ENCODE assay signal across 16 mouse cellular contexts in the genomic region with DNA sequence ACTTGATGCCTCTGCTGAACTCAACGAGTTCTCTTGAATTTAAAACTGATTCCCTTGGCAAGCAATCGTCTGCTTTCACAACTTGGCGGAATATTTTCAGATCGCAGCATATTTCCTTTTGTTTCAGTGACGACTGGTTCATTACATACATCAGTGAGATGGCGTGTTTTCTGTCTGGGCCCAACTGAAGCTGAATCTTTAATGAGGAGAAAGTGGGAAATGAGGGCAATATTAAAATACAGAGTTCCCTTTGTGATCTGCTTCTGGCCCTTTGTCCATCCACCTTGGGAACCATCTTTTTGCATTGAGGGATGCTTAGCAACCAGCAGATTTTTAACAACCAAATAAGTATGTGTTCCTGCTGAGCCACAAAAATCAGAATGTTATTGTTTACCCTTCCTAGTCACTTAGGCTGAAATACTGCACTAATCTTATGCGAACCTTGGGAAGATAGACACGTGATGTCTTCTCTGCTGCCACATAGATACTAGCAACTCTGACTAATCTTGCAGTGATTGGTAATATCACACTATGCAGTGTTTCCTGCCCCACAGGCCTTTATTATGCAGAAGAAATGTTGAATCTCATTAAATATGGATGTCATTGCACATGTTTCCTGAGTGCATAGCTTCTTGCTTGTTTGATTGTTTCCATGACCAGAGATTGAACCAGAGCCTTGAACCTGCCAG.
DNase-seq lines count a peak whose midpoint lies in the region; ATAC-seq lines count a peak whose summit lies in the region.
"Had no signal": no experiment of that assay in that cellular context is flagged by ENCODE, and none has a peak within 500 bp of the region (broad histone marks: within the 10 kb centered on the region; RNA-seq: fewer than 3 reads in every experiment).

No protein-coding gene starts in this region.

- peak; percentile 25 to 36 for DNase-seq in right cerebral cortex, postnatal 10 days (ENCODE audit: low spot score in 2 of 2)
- no peak for DNase-seq in right cerebral cortex, postnatal 4 days
- DNase-seq in heart, embryonic 10.5 days (ENCODE audit: low spot score), result no peak
- no peak for DNase-seq in gastrocnemius, postnatal 10 days
- DNase-seq in left cerebral cortex, adult 9 months (ENCODE audit: low spot score in 2 of 2), result no peak
- DNase-seq: B cell, adult 2 months; heart, postnatal 4 days; kidney, adult 18-20 months; kidney, postnatal 25 days; liver, embryonic 13.5 days; lung, postnatal 14 days; right cerebral cortex, postnatal 25 days had no signal

- H3K4me1 ChIP-seq in forebrain, embryonic 15.5 days, result peaks cover 11% of the 10 kb centered on the region
- H3K4me1 ChIP-seq in forebrain, embryonic 12.5 days, result 0 out of 2 replicates have a peak, but pooled peaks cover 2% of the 10 kb centered on the region
- H3K4me1 ChIP-seq in midbrain, embryonic 13.5 days (replicated peaks), result 0 out of 2 replicates have a peak, but pooled peaks cover 6% of the 10 kb centered on the region
- no peaks in the 10 kb centered on the region for H3K4me1 ChIP-seq in heart, embryonic 10.5 days

- H3K27me3 ChIP-seq in forebrain, embryonic 15.5 days, result no peaks in the 10 kb centered on the region
- H3K27me3 ChIP-seq in forebrain, embryonic 12.5 days, result no peaks in the 10 kb centered on the region
- H3K27me3 ChIP-seq in midbrain, embryonic 13.5 days, result no peaks in the 10 kb centered on the region
- no peaks in the 10 kb centered on the region for H3K27me3 ChIP-seq in heart, embryonic 10.5 days (ENCODE audit: insufficient read depth, poor library complexity, severe bottlenecking)
- H3K27me3 ChIP-seq: liver, embryonic 13.5 days had no signal

- peak; percentile 75 for ATAC-seq in forebrain, embryonic 15.5 days (replicated peaks)
- no peak for ATAC-seq in forebrain, embryonic 12.5 days (ENCODE audit: low FRiP score)
- peak; percentile 85 for ATAC-seq in midbrain, embryonic 13.5 days

- peak overlapping the region; percentile 71 for H3K27ac ChIP-seq in forebrain, embryonic 15.5 days (replicated peaks)
- H3K27ac ChIP-seq in forebrain, embryonic 12.5 days, result no peak overlapping the region
- peak overlapping the region; percentile 2; the same call in 1 of the 2 replicates for H3K27ac ChIP-seq in midbrain, embryonic 13.5 days
- H3K27ac ChIP-seq in heart, embryonic 10.5 days, result no peak overlapping the region
- H3K27ac ChIP-seq: liver, embryonic 13.5 days had no signal

- no peak overlapping the region for H3K4me2 ChIP-seq in forebrain, embryonic 15.5 days (replicated peaks)
- H3K4me2 ChIP-seq in forebrain, embryonic 12.5 days, result no peak overlapping the region
- H3K4me2 ChIP-seq in midbrain, embryonic 13.5 days (replicated peaks), result no peak overlapping the region
- H3K4me2 ChIP-seq: heart, embryonic 11.5 days; liver, embryonic 13.5 days had no signal

- no peaks in the 10 kb centered on the region for H3K9me3 ChIP-seq in forebrain, embryonic 15.5 days
- no peaks in the 10 kb centered on the region for H3K9me3 ChIP-seq in forebrain, embryonic 12.5 days
- no peaks in the 10 kb centered on the region for H3K9me3 ChIP-seq in midbrain, embryonic 13.5 days
- H3K9me3 ChIP-seq in heart, embryonic 10.5 days, result no peaks in the 10 kb centered on the region
- H3K9me3 ChIP-seq: liver, embryonic 13.5 days had no signal

- no peak overlapping the region for H3K9ac ChIP-seq in forebrain, embryonic 15.5 days (replicated peaks)
- H3K9ac ChIP-seq in forebrain, embryonic 12.5 days, result no peak overlapping the region
- no peak overlapping the region for H3K9ac ChIP-seq in midbrain, embryonic 13.5 days (replicated peaks)
- H3K9ac ChIP-seq: liver, embryonic 13.5 days had no signal

- no peak overlapping the region for H3K4me3 ChIP-seq in forebrain, embryonic 15.5 days
- no peak overlapping the region for H3K4me3 ChIP-seq in forebrain, embryonic 12.5 days (replicated peaks)
- no peak overlapping the region for H3K4me3 ChIP-seq in midbrain, embryonic 13.5 days (replicated peaks)
- no peak overlapping the region for H3K4me3 ChIP-seq in heart, embryonic 10.5 days
- H3K4me3 ChIP-seq: liver, embryonic 13.5 days had no signal

- 32% methylated on average over 8 of the region's 8 CpGs for WGBS in forebrain, embryonic 15.5 days
- WGBS in forebrain, embryonic 12.5 days, result 60% methylated on average over 8 of the region's 8 CpGs
- 64% methylated on average over 8 of the region's 8 CpGs for WGBS in midbrain, embryonic 13.5 days
- WGBS in heart, embryonic 10.5 days, result 86% methylated on average over 8 of the region's 8 CpGs

- no peaks in the 10 kb centered on the region for H3K36me3 ChIP-seq in forebrain, embryonic 15.5 days
- no peaks in the 10 kb centered on the region for H3K36me3 ChIP-seq in forebrain, embryonic 12.5 days (replicated peaks)
- no peaks in the 10 kb centered on the region for H3K36me3 ChIP-seq in midbrain, embryonic 13.5 days
- no peaks in the 10 kb centered on the region for H3K36me3 ChIP-seq in heart, embryonic 10.5 days
- H3K36me3 ChIP-seq: liver, embryonic 13.5 days had no signal

Comparison
In these comparisons a context has a peak if more than half of its experiments do, and no peak if none do; other contexts are left out.
1. H3K27ac ChIP-seq: peak in forebrain, embryonic 15.5 days (single experiment) and midbrain, embryonic 13.5 days (single experiment); none in forebrain, embryonic 12.5 days (single experiment) and heart, embryonic 10.5 days (single experiment).
2. DNase-seq: peak in right cerebral cortex, postnatal 10 days (2 of 2); none in right cerebral cortex, postnatal 4 days (single experiment), heart, embryonic 10.5 days (single experiment), gastrocnemius, postnatal 10 days (single experiment) and left cerebral cortex, adult 9 months (0 of 2).